Mouse (Mus musculus): ENCODE data around the gene 1600002K03Rik. TPM values are rescaled to one million over a fixed set of nuclear protein-coding genes. Genes with fewer than 3 reads are reported as not detected.
"Not testable (repeated sequence)": the region's sequence is repeated elsewhere in the genome, so short reads cannot be mapped to it uniquely, and the experiment has no call there.

1600002K03Rik gene
- total RNA-seq, 1 experiment from 2014 or later: 15.6 TPM

GRCm38 (mm10) chr10:80208248-80208647, 35.5 kb downstream of the 1600002K03Rik start:
- ATAC-seq (replicated peaks; ENCODE audit: low read depth, poor library complexity, severe bottlenecking): no peak

DNA sequence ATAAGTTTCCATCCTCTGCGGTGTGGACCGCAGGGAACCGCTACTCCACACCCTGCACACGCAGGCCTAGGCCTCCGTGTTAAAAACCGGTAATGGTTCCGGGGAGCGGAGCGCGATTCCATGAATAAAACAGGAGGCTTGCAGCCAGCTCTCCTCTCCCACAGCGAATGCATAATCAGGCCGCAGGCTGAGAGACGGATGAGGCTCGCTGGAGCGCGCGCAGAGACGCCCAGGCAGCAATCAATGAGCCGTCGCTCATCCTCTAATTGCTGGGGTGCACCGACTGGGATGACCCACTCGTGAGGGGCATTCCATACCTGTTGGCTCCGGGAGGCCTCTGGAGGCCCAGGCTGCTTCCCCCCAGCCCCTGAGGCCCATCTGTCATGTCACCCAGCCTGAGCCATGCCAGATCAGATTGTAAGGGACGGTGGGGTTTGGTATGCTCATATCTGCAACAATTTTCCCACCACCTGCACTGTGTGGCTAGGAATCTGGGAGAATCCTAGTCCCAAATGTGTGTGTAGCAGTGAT, 36.2 kb downstream of the 1600002K03Rik start:
- no peak for ATAC-seq (replicated peaks; ENCODE audit: low read depth, poor library complexity, severe bottlenecking)

GRCm38 (mm10) chr10:80211547-80212103, 38.9 kb downstream of the 1600002K03Rik start:
- ATAC-seq (replicated peaks; ENCODE audit: low read depth, poor library complexity, severe bottlenecking): not testable (repeated sequence)

DNA sequence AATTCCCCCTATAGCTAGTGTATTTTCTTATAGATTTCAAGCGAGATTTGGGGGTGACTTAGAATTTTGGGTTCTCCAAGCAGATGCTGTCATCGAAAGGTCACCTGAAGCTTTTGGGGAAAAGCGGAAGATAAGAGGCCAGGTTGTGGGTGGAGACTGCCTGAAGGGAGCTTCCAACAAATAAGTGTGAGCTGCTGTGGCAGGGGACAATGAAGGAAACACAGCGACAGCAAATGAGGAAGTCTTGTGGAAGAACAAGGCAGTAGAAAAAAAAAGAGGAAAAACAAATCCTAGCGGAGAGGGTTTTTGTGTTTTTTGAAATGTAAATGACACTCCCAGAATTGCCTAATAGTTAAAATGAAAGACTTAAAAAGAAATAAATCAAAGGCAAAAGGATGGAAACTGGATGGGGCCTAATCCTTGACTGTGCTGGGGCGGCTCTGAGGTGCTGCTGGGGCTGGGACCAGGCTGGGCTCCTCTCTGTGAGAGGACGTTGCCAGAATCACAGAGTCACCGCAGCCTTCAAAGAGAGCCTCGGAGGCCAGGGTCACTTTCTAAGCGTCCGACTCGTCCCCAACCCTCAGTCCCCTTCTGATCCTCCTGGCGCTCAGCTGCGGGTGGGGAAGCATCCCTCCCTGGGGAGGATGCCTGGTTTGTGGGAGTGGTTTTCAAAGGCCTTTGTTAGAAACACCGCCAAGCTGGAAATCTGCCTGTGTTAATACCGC, 42.5 kb downstream of the 1600002K03Rik start:
- ATAC-seq (replicated peaks; ENCODE audit: low read depth, poor library complexity, severe bottlenecking): 0 out of 2 replicates have a peak, but pooled peaks have one; percentile 32

- ATAC-seq (replicated peaks; ENCODE audit: low read depth, poor library complexity, severe bottlenecking): no peak
Measured at GRCm38 (mm10) chr10:80220676-80221075, 47.9 kb downstream of the 1600002K03Rik start.

GRCm38 (mm10) chr10:80223137-80223536, 50.4 kb downstream of the 1600002K03Rik start:
- not testable (repeated sequence) for ATAC-seq (replicated peaks; ENCODE audit: low read depth, poor library complexity, severe bottlenecking)

Other genes starting within 250 kb of the 1600002K03Rik start
- gene Arid3a, start 245.9 kb upstream of the 1600002K03Rik start, total RNA-seq (2017): 11.5 and 16.0 TPM in 2 replicates
- 26.5 and 27.2 TPM in 2 replicates for gene Wdr18, start 212.8 kb upstream of the 1600002K03Rik start, total RNA-seq (2017)
- gene Grin3b, start 202.2 kb upstream of the 1600002K03Rik start, total RNA-seq (2017): not detected in 2 replicates
- gene Tmem259, start 188.6 kb upstream of the 1600002K03Rik start, total RNA-seq (2017): 44.8 and 56.7 TPM in 2 replicates
- gene Cnn2, start 184.4 kb upstream of the 1600002K03Rik start, total RNA-seq (2017): 62.2 and 72.9 TPM in 2 replicates
- gene Abca7, start 176.4 kb upstream of the 1600002K03Rik start, total RNA-seq (2017): 10.7 and 15.5 TPM in 2 replicates
- 85.6 and 106 TPM in 2 replicates for gene Arhgap45, start 156.3 kb upstream of the 1600002K03Rik start, total RNA-seq (2017)
- 145 and 146 TPM in 2 replicates for gene Polr2e, start 133.1 kb upstream of the 1600002K03Rik start, total RNA-seq (2017)
- gene Gpx4, start 125.8 kb upstream of the 1600002K03Rik start, total RNA-seq (2017): 451 and 481 TPM in 2 replicates
- 16.2 and 22.3 TPM in 2 replicates for gene Sbno2, start 67.4 kb upstream of the 1600002K03Rik start, total RNA-seq (2017)
- 102 and 139 TPM in 2 replicates for gene Stk11, start 57.1 kb upstream of the 1600002K03Rik start, total RNA-seq (2017)
- gene Atp5d, start 34.3 kb upstream of the 1600002K03Rik start, total RNA-seq (2017): 52.3 and 60.0 TPM in 2 replicates
- 0.41 and 0.73 TPM in 2 replicates for gene Cbarp, start 32.1 kb upstream of the 1600002K03Rik start, total RNA-seq (2017)
- gene Midn, start 24.7 kb upstream of the 1600002K03Rik start, total RNA-seq (2017): 15.8 and 18.4 TPM in 2 replicates
- 60.0 and 65.6 TPM in 2 replicates for gene Cirbp, start 7.0 kb upstream of the 1600002K03Rik start, total RNA-seq (2017)
- not detected in 2 replicates for gene Efna2, start 6.5 kb downstream of the 1600002K03Rik start, total RNA-seq (2017)
- 38.9 and 41.9 TPM in 2 replicates for gene Mum1, start 53.5 kb downstream of the 1600002K03Rik start, total RNA-seq (2017)
- gene Ndufs7, start 76.2 kb downstream of the 1600002K03Rik start, total RNA-seq (2017): 101 and 121 TPM in 2 replicates
- gene Gamt, start 88.1 kb downstream of the 1600002K03Rik start, total RNA-seq (2017): 2.9 and 3.3 TPM in 2 replicates
- gene Dazap1, start 88.5 kb downstream of the 1600002K03Rik start, total RNA-seq (2017): 188 and 242 TPM in 2 replicates
- 3,325 and 3,530 TPM in 2 replicates for gene Rps15, start 119.5 kb downstream of the 1600002K03Rik start, total RNA-seq (2017)
- gene Apc2, start 123.0 kb downstream of the 1600002K03Rik start, total RNA-seq (2017): 0.05 and 0.10 TPM in 2 replicates
- 15.8 and 19.8 TPM in 2 replicates for gene 2310011J03Rik, start 147.6 kb downstream of the 1600002K03Rik start, total RNA-seq (2017)
- gene Pcsk4, start 156.6 kb downstream of the 1600002K03Rik start, total RNA-seq (2017): 2.7 and 5.9 TPM in 2 replicates
- gene Reep6, start 157.0 kb downstream of the 1600002K03Rik start, total RNA-seq (2017): 2.9 and 3.6 TPM in 2 replicates
- gene Adamtsl5, start 175.5 kb downstream of the 1600002K03Rik start, total RNA-seq (2017): 0.10 and 0.64 TPM in 2 replicates
- gene Plk5, start 183.5 kb downstream of the 1600002K03Rik start, total RNA-seq (2017): 0.55 TPM in 1 of 2 replicates, not detected in the other
- 9.5 and 14.3 TPM in 2 replicates for gene Mex3d, start 214.7 kb downstream of the 1600002K03Rik start, total RNA-seq (2017)
- gene Mbd3, start 226.6 kb downstream of the 1600002K03Rik start, total RNA-seq (2017): 76.2 and 113 TPM in 2 replicates
- 141 and 186 TPM in 2 replicates for gene Uqcr11, start 233.9 kb downstream of the 1600002K03Rik start, total RNA-seq (2017)